Mouse (Mus musculus) E14TG2a.4 (cell line): ENCODE measurements around the gene Galc.

ENCODE experiments used
- CTCF ChIP-seq: conservative IDR thresholded peaks from 2 replicates; pipeline ENCODE4 v1.5.1; 2014; ENCODE audit warnings: low read length
- NANOG ChIP-seq: IDR thresholded peaks from 2 replicates; pipeline ENCODE4 v1.6.1; 2014; ENCODE audit warnings: borderline replicate concordance, low read length, mixed read lengths
- POU5F1 ChIP-seq: IDR thresholded peaks from 2 replicates; pipeline ENCODE4 v1.6.1; 2014; ENCODE audit warnings: low read length, borderline replicate concordance

DNA sequence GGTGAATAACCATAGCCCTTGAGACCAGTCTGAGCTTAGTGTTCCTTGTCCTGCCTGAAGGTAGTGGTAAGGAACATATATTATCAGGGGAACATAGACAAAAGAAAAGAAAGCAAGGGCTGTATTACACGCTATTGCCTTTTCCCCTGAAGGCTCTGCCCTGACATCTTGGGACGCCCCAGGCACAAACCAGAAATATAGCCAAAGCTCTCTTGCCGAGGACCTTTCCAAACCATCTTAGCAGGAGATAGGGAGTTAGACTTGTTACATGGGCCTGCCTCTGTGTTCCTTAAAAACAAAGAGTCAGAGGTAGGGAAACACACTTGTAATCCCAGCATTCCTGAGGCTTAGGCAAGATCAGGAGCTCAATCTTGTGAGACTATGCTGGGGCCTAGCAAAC, 97.4 kb downstream of the Galc start:
- TF ChIP-seq CTCF (no peak), POU5F1 (no peak), NANOG (no peak)
